Mouse (Mus musculus): ENCODE data around the gene Olfr559.

Gene Olfr559

GRCm38 (mm10) chr7:102727391-102727790 is at the start of gene Olfr559:
Gene Olfr559 (minus strand): TSS chr7:102727491.
- in situ Hi-C loops (cut with MboI, MseI) = no loop called here

- in situ Hi-C loops (cut with MboI, MseI) = loop anchor here in 1 of 2 experiments (5.0 kb wide), 1 partner anchor 81 kb away; no protein-coding TSS in a partner anchor
Observed at GRCm38 (mm10) chr7:102770921-102771320, 43.6 kb upstream of the Olfr559 start, which contains the start of gene Olfr561. Gene Olfr561 (plus strand): TSS chr7:102771221.

- in situ Hi-C loops (cut with MboI, MseI) = no loop called here
Observed at GRCm38 (mm10) chr7:102759266-102759665, 32.0 kb upstream of the Olfr559 start, which contains the start of the genes Olfr560 and Olfr78. Gene Olfr560 (minus strand): TSS chr7:102759366. Gene Olfr78 (minus strand): TSS chr7:102759471.

- in situ Hi-C loops (cut with MboI, MseI) = no loop called here
Observed at GRCm38 (mm10) chr7:102752086-102752485, 24.8 kb upstream of the Olfr559 start.

- in situ Hi-C loops (cut with MboI, MseI) = no loop called here
Observed at GRCm38 (mm10) chr7:102737705-102738104, 10.4 kb upstream of the Olfr559 start.

- in situ Hi-C loops (cut with MboI, MseI) = no loop called here
Observed at GRCm38 (mm10) chr7:102733793-102734192, 6.5 kb upstream of the Olfr559 start.

GRCm38 (mm10) chr7:102718970-102719369 is 8.3 kb downstream of the Olfr559 start, which contains the start of gene Olfr33:
Gene Olfr33 (minus strand): TSS chr7:102719070.
- in situ Hi-C loops (cut with MboI, MseI) = no loop called here

- in situ Hi-C loops (cut with MboI, MseI) = loop anchor here in 1 of 2 experiments (10.0 kb wide), 1 partner anchor 223 kb away; the partner anchor contains the start of gene Olfr572
Observed at GRCm38 (mm10) chr7:102701915-102702314, 25.4 kb downstream of the Olfr559 start, which contains the start of gene Olfr558. Gene Olfr558 (plus strand): TSS chr7:102702215.

GRCm38 (mm10) chr7:102698461-102698860 is 28.8 kb downstream of the Olfr559 start:
- in situ Hi-C loops (cut with MboI, MseI) = no loop called here

- in situ Hi-C loops (cut with MboI, MseI) = no loop called here
Observed at GRCm38 (mm10) chr7:102695358-102696125, 31.7 kb downstream of the Olfr559 start, which contains the start of gene Olfr557. Gene Olfr557 (plus strand): TSS chr7:102695910.

GRCm38 (mm10) chr7:102686944-102687501 is 40.3 kb downstream of the Olfr559 start, which contains the start of gene Trim68:
Gene Trim68 (minus strand): TSS chr7:102687327.
- in situ Hi-C loops (cut with MboI, MseI) = no loop called here

GRCm38 (mm10) chr7:102681916-102682315 is 45.4 kb downstream of the Olfr559 start:
- in situ Hi-C loops (cut with MboI, MseI) = no loop called here

- in situ Hi-C loops (cut with MboI, MseI) = no loop called here
Observed at GRCm38 (mm10) chr7:102676225-102676624, 51.1 kb downstream of the Olfr559 start.

Measured in T-helper 17 cell (primary cell).